Mouse (Mus musculus): ENCODE data around the gene Gm20388. TPM values are rescaled to one million over a fixed set of nuclear protein-coding genes. Genes with fewer than 3 reads are reported as not detected.

Gm20388 gene
- polyA plus RNA-seq, 1 experiment = 0.36 TPM

GRCm38 (mm10) chr8:123722245-123722644 is 3811.6 kb downstream of the Gm20388 start:
- Histone ChIP-seq H3K4me1 (ENCODE audit: control insufficient read depth) (peaks cover 30% of the 10 kb centered on the region), H3K36me3 (ENCODE audit: control insufficient read depth) (no peaks in the 10 kb centered on the region), H3K27me3 (ENCODE audit: control insufficient read depth) (no peaks in the 10 kb centered on the region)

GRCm38 (mm10) chr8:123724752-123725151 is 3814.1 kb downstream of the Gm20388 start:
- Histone ChIP-seq H3K9me3 (ENCODE audit: control insufficient read depth, low read length) (no peaks in the 10 kb centered on the region), H3K27me3 (ENCODE audit: control insufficient read depth) (peaks cover 11% of the 10 kb centered on the region), H3K4me1 (ENCODE audit: control insufficient read depth) (peaks cover 28% of the 10 kb centered on the region), H3K36me3 (ENCODE audit: control insufficient read depth) (no peaks in the 10 kb centered on the region), H3K4me3 (replicated peaks) (no peak overlapping the region)
- no peak for TF ChIP-seq GATA1 (IDR thresholded peaks at IDR 0.05; ENCODE audit: low read length)
- TF ChIP-seq TAL1 (IDR thresholded peaks at IDR 0.05; ENCODE audit: low read length) = no peak

More at GRCm38 (mm10) chr8:123722245-123722644, 3811.6 kb downstream of the Gm20388 start:
- Histone ChIP-seq H3K4me3 (replicated peaks) (no peak overlapping the region), H3K9me3 (ENCODE audit: control insufficient read depth, low read length) (no peaks in the 10 kb centered on the region)
- TF ChIP-seq TAL1 (IDR thresholded peaks at IDR 0.05; ENCODE audit: low read length) (no peak), GATA1 (IDR thresholded peaks at IDR 0.05; ENCODE audit: low read length) (no peak)

- H3K4me1 ChIP-seq (ENCODE audit: control insufficient read depth) = peaks cover 25% of the 10 kb centered on the region
- H3K36me3 ChIP-seq (ENCODE audit: control insufficient read depth) = no peaks in the 10 kb centered on the region
- no peak overlapping the region for H3K4me3 ChIP-seq (replicated peaks)
- no peak for TF ChIP-seq TAL1 (IDR thresholded peaks at IDR 0.05; ENCODE audit: low read length)
- no peak for TF ChIP-seq GATA1 (IDR thresholded peaks at IDR 0.05; ENCODE audit: low read length)
- peaks cover 16% of the 10 kb centered on the region for H3K27me3 ChIP-seq (ENCODE audit: control insufficient read depth)
- H3K9me3 ChIP-seq (ENCODE audit: control insufficient read depth, low read length) = no peaks in the 10 kb centered on the region
Measured at GRCm38 (mm10) chr8:123725261-123725660, 3814.6 kb downstream of the Gm20388 start.

GRCm38 (mm10) chr8:123726759-123727158 is 3816.1 kb downstream of the Gm20388 start:
- TF ChIP-seq GATA1 (IDR thresholded peaks at IDR 0.05; ENCODE audit: low read length) = no peak
- TF ChIP-seq TAL1 (IDR thresholded peaks at IDR 0.05; ENCODE audit: low read length) = no peak
- Histone ChIP-seq H3K9me3 (ENCODE audit: control insufficient read depth, low read length) (no peaks in the 10 kb centered on the region), H3K27me3 (ENCODE audit: control insufficient read depth) (peaks cover 20% of the 10 kb centered on the region), H3K4me3 (replicated peaks) (no peak overlapping the region), H3K36me3 (ENCODE audit: control insufficient read depth) (no peaks in the 10 kb centered on the region), H3K4me1 (ENCODE audit: control insufficient read depth) (peaks cover 10% of the 10 kb centered on the region)

- TF ChIP-seq GATA1 (IDR thresholded peaks at IDR 0.05; ENCODE audit: low read length) (no peak), TAL1 (IDR thresholded peaks at IDR 0.05; ENCODE audit: low read length) (no peak)
Measured at GRCm38 (mm10) chr8:123729055-123729785, 3818.6 kb downstream of the Gm20388 start.

GRCm38 (mm10) chr8:123729786-123730411 is 3819.3 kb downstream of the Gm20388 start:
- Histone ChIP-seq H3K9me3 (ENCODE audit: control insufficient read depth, low read length) (no peaks in the 10 kb centered on the region), H3K4me3 (replicated peaks) (no peak overlapping the region), H3K36me3 (ENCODE audit: control insufficient read depth) (no peaks in the 10 kb centered on the region), H3K4me1 (ENCODE audit: control insufficient read depth) (no peaks in the 10 kb centered on the region), H3K27me3 (ENCODE audit: control insufficient read depth) (peaks cover 20% of the 10 kb centered on the region)
- TF ChIP-seq GATA1 (IDR thresholded peaks at IDR 0.05; ENCODE audit: low read length) = no peak
- no peak for TF ChIP-seq TAL1 (IDR thresholded peaks at IDR 0.05; ENCODE audit: low read length)

More at GRCm38 (mm10) chr8:123729055-123729785, 3818.6 kb downstream of the Gm20388 start:
- Histone ChIP-seq H3K36me3 (ENCODE audit: control insufficient read depth) (no peaks in the 10 kb centered on the region), H3K4me1 (ENCODE audit: control insufficient read depth) (no peaks in the 10 kb centered on the region), H3K9me3 (ENCODE audit: control insufficient read depth, low read length) (no peaks in the 10 kb centered on the region), H3K27me3 (ENCODE audit: control insufficient read depth) (peaks cover 20% of the 10 kb centered on the region), H3K4me3 (replicated peaks) (no peak overlapping the region)

- no peak for TF ChIP-seq GATA1 (IDR thresholded peaks at IDR 0.05; ENCODE audit: low read length)
- no peaks in the 10 kb centered on the region for H3K36me3 ChIP-seq (ENCODE audit: control insufficient read depth)
- peaks cover 20% of the 10 kb centered on the region for H3K27me3 ChIP-seq (ENCODE audit: control insufficient read depth)
- no peaks in the 10 kb centered on the region for H3K9me3 ChIP-seq (ENCODE audit: control insufficient read depth, low read length)
- H3K4me3 ChIP-seq (replicated peaks) = no peak overlapping the region
- H3K4me1 ChIP-seq (ENCODE audit: control insufficient read depth) = no peaks in the 10 kb centered on the region
Measured at GRCm38 (mm10) chr8:123732332-123732731, 3821.7 kb downstream of the Gm20388 start.

GRCm38 (mm10) chr8:123734486-123734885 is 3823.8 kb downstream of the Gm20388 start:
- Histone ChIP-seq H3K27me3 (ENCODE audit: control insufficient read depth) (peaks cover 11% of the 10 kb centered on the region), H3K4me3 (replicated peaks) (no peak overlapping the region), H3K4me1 (ENCODE audit: control insufficient read depth) (no peaks in the 10 kb centered on the region), H3K36me3 (ENCODE audit: control insufficient read depth) (no peaks in the 10 kb centered on the region), H3K9me3 (ENCODE audit: control insufficient read depth, low read length) (no peaks in the 10 kb centered on the region)
- TF ChIP-seq TAL1 (IDR thresholded peaks at IDR 0.05; ENCODE audit: low read length) = no peak
- TF ChIP-seq GATA1 (IDR thresholded peaks at IDR 0.05; ENCODE audit: low read length) = no peak

GRCm38 (mm10) chr8:123736974-123737373 is 3826.3 kb downstream of the Gm20388 start:
- Histone ChIP-seq H3K36me3 (ENCODE audit: control insufficient read depth) (no peaks in the 10 kb centered on the region), H3K27me3 (ENCODE audit: control insufficient read depth) (no peaks in the 10 kb centered on the region), H3K9me3 (ENCODE audit: control insufficient read depth, low read length) (no peaks in the 10 kb centered on the region), H3K4me3 (replicated peaks) (no peak overlapping the region), H3K4me1 (ENCODE audit: control insufficient read depth) (no peaks in the 10 kb centered on the region)
- no peak for TF ChIP-seq GATA1 (IDR thresholded peaks at IDR 0.05; ENCODE audit: low read length)
- no peak for TF ChIP-seq TAL1 (IDR thresholded peaks at IDR 0.05; ENCODE audit: low read length)

Data from erythroblast, embryonic 14.5 days (primary cell).